Mouse (Mus musculus) intestine, embryonic 15.5 days (tissue): ENCODE results near the gene Srgap1. TPM values are rescaled to one million over a fixed set of nuclear protein-coding genes. Genes with fewer than 3 reads are reported as not detected.
A peak's percentile ranks its signal among the peaks of the same experiment; 100 is the strongest.

Experiments used
- ATAC-seq: fragments of 200-750 bp; cut with Nextera tagmentation; 2 replicates; pipeline ENCODE4 v1.8.0; 2017; ENCODE audit warnings: moderate TSS enrichment, moderate library complexity
- H3K27ac ChIP-seq: fragments of 300-500 bp; sonication (generic); 2 replicates; pipeline ENCODE4 v1.5.1; 2015; ENCODE audit warnings: mild to moderate bottlenecking, inconsistent platforms
- H3K27me3 ChIP-seq: fragments of 300-500 bp; sonication (generic); replicated peaks from 2 replicates; pipeline ENCODE4 v1.6.1; 2015; ENCODE audit warnings: inconsistent platforms
- H3K36me3 ChIP-seq: fragments of 300-500 bp; sonication (generic); 2 replicates; pipeline ENCODE4 v1.6.1; 2015; ENCODE audit warnings: inconsistent platforms
- H3K4me1 ChIP-seq: fragments of 300-500 bp; sonication (generic); replicated peaks from 2 replicates; pipeline ENCODE4 v1.6.1; 2015; ENCODE audit warnings: inconsistent platforms
- H3K4me2 ChIP-seq: fragments of 300-500 bp; sonication (generic); replicated peaks from 2 replicates; pipeline ENCODE4 v1.6.1; 2015; ENCODE audit warnings: mild to moderate bottlenecking, inconsistent platforms
- H3K4me3 ChIP-seq: fragments of 300-500 bp; sonication (generic); replicated peaks from 2 replicates; pipeline ENCODE4 v1.5.1; 2015; ENCODE audit warnings: inconsistent platforms
- H3K9ac ChIP-seq: fragments of 300-500 bp; sonication (generic); 2 replicates; pipeline ENCODE4 v1.6.1; 2015; ENCODE audit warnings: inconsistent platforms
- H3K9me3 ChIP-seq: fragments of 300-500 bp; sonication (generic); 2 replicates; pipeline ENCODE4 v1.6.1; 2016; ENCODE audit warnings: inconsistent platforms
- WGBS: fragments of 180-500 bp; shearing (Covaris S2); methylation state at CpG from one replicate; pipeline ENCODE4 v1.1.7; 2015; 5-methylcytosine and 5-hydroxymethylcytosine counted together
- polyA plus RNA-seq: library from polyadenylated mRNA; unstranded; fragments of >200 nt; fragmentation: Nextera tagmentation; extraction: Ambion mirVana; gene quantifications from 2 replicates; pipeline ENCODE4 v1.2.1, GENCODE M21; 2015

The Srgap1 gene
- polyA plus RNA-seq = 7.4 and 7.7 TPM in 2 replicates

DNA sequence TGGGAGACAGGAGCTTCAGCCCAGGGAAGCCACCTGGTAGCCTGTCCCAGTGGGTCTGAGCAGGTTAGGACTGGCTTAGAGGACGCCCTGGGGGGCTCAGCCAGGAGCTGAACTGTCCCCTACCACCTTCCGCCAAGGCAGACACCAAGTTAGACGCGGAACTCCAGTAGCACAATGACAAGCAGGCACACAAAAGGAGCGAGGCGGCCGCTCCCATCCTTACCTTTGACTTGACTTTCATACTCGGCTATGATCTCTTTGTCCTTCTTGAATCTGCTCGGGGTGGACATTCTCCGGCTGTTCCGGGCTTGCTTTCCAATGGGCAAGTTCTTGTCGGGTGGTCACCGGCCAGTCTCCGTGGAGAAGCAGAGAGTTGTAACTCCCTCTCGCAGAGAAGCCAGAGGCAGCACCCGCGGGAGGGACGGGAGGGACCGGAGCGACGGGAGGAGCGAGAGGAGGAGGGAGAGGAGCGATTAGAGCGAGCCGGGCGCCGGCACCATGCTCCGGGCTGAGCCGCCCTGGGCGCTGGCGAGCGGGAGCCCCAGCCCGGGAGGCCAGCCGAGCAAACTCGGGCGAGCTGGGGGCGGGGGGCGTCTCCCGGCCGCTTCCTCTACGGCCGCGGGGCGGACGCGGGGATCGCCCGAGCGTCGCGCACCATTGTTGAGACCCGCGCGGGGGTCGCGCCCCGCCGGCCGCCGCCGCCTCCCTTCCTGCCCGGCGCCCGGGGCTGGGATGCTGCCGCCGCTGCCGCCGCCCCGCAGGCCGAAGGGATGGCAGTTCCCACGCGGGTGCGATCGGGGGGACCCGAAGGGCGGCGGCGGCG is at the start of gene Srgap1:
Gene Srgap1 (minus strand): TSS at position 412 of the 823 bp plus-strand sequence.
- Histone ChIP-seq H3K9ac (peak within 1 kb of the TSS; percentile 78), H3K4me1 (0 out of 2 replicates have a peak, but pooled peaks cover 2% of the 10 kb centered on the region), H3K9me3 (no peaks in the 10 kb centered on the region), H3K36me3 (no peaks in the 10 kb centered on the region), H3K4me3 (peak within 1 kb of the TSS; percentile 82), H3K4me2 (peak within 1 kb of the TSS; percentile 92), H3K27ac (peak within 1 kb of the TSS; percentile 76), H3K27me3 (no peaks in the 10 kb centered on the region)
- peak; percentile 90 for ATAC-seq
- under 1% methylated on average over 55 of the region's 79 CpGs for WGBS

GRCm38 (mm10) chr10:122096462-122096979 is 49.4 kb upstream of the Srgap1 start:
- Histone ChIP-seq H3K36me3 (no peaks in the 10 kb centered on the region), H3K9ac (peak overlapping the region; percentile 80), H3K9me3 (no peaks in the 10 kb centered on the region), H3K4me1 (peaks cover 12% of the 10 kb centered on the region), H3K27me3 (no peaks in the 10 kb centered on the region), H3K4me3 (peak overlapping the region; percentile 76), H3K4me2 (peak overlapping the region; percentile 67), H3K27ac (peak overlapping the region; percentile 94)
- under 1% methylated on average over 46 of the region's 48 CpGs for WGBS
- ATAC-seq = peak; percentile 85

DNA sequence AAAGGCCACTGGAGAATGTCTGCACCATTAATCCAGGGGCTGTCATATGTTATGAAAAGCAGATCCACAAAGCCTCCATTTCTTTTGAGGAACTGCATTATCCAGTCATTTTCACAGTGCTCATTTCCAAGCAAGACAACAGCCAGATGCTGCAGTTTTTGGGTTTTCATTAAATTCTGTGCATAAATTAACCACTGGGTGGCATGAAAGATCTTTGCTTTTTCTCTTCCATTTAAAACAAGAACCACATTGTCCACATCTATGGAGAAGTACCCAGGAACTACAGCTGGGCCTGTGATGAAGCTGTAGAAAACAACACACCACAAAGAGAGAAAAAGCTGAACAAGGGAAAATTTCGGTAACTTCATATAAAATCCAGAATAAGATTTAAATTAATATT is 43.4 kb upstream of the Srgap1 start:
- H3K27me3 ChIP-seq = no peaks in the 10 kb centered on the region
- no peak overlapping the region for H3K27ac ChIP-seq
- no peak overlapping the region for H3K4me2 ChIP-seq
- WGBS = 95% methylated on average over 1 of the region's 1 CpGs
- no peak overlapping the region for H3K9ac ChIP-seq
- H3K4me3 ChIP-seq = no peak overlapping the region
- H3K4me1 ChIP-seq = peaks cover 4% of the 10 kb centered on the region
- H3K36me3 ChIP-seq = peaks cover 18% of the 10 kb centered on the region
- H3K9me3 ChIP-seq = 0 out of 2 replicates have a peak, but pooled peaks cover 5% of the 10 kb centered on the region
- no peak for ATAC-seq

DNA sequence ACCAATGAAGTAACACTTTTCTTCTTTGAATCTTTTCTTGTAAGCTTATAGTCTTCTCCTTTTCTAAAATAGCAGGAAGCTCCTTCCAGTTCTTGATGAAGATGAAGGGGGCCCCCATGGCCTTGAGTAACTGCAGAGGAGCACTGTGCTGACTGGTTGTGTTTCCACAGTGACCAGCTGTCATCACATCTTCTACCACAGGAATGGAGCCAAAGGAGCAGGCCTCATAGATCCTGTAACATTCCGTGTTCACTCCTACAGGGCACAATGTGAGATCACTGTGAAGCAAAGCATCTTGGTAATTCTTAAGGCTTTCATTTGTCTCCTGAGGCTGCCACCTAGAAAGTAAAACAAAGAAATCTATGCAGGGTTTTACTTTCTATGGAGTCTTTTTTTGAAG is 34.2 kb upstream of the Srgap1 start:
- H3K4me2 ChIP-seq = no peak overlapping the region
- no peaks in the 10 kb centered on the region for H3K9me3 ChIP-seq
- H3K4me1 ChIP-seq = no peaks in the 10 kb centered on the region
- H3K4me3 ChIP-seq = no peak overlapping the region
- H3K9ac ChIP-seq = no peak overlapping the region
- H3K27ac ChIP-seq = no peak overlapping the region
- 95% methylated on average over 1 of the region's 1 CpGs for WGBS
- no peaks in the 10 kb centered on the region for H3K27me3 ChIP-seq
- H3K36me3 ChIP-seq = 0 out of 2 replicates have a peak, but pooled peaks cover 2% of the 10 kb centered on the region
- no peak for ATAC-seq

- H3K4me2 ChIP-seq = no peak overlapping the region
- no peaks in the 10 kb centered on the region for H3K9me3 ChIP-seq
- no peak overlapping the region for H3K27ac ChIP-seq
- H3K36me3 ChIP-seq = no peaks in the 10 kb centered on the region
- no peak overlapping the region for H3K4me3 ChIP-seq
- no peaks in the 10 kb centered on the region for H3K27me3 ChIP-seq
- no peaks in the 10 kb centered on the region for H3K4me1 ChIP-seq
- no peak overlapping the region for H3K9ac ChIP-seq
- ATAC-seq = no peak
Observed at GRCm38 (mm10) chr10:122069153-122069552, 22.0 kb upstream of the Srgap1 start.

- no peak for ATAC-seq
- H3K4me2 ChIP-seq = no peak overlapping the region
- H3K9me3 ChIP-seq = no peaks in the 10 kb centered on the region
- H3K4me1 ChIP-seq = no peaks in the 10 kb centered on the region
- H3K9ac ChIP-seq = no peak overlapping the region
- H3K36me3 ChIP-seq = no peaks in the 10 kb centered on the region
- no peak overlapping the region for H3K4me3 ChIP-seq
- no peak overlapping the region for H3K27ac ChIP-seq
- no peaks in the 10 kb centered on the region for H3K27me3 ChIP-seq
- WGBS = 90% methylated on average over 6 of the region's 6 CpGs
Observed at GRCm38 (mm10) chr10:122055826-122056225, 8.7 kb upstream of the Srgap1 start.

GRCm38 (mm10) chr10:122054535-122054934 is 7.4 kb upstream of the Srgap1 start:
- Histone ChIP-seq H3K9me3 (no peaks in the 10 kb centered on the region), H3K9ac (no peak overlapping the region), H3K36me3 (no peaks in the 10 kb centered on the region), H3K27ac (no peak overlapping the region), H3K4me3 (no peak overlapping the region), H3K4me1 (no peaks in the 10 kb centered on the region), H3K4me2 (no peak overlapping the region), H3K27me3 (no peaks in the 10 kb centered on the region)
- 15% methylated on average over 8 of the region's 8 CpGs for WGBS
- ATAC-seq = peak; percentile 56

- Histone ChIP-seq H3K36me3 (no peaks in the 10 kb centered on the region), H3K27ac (no peak overlapping the region), H3K4me2 (no peak overlapping the region), H3K4me3 (no peak overlapping the region), H3K27me3 (no peaks in the 10 kb centered on the region), H3K4me1 (0 out of 2 replicates have a peak, but pooled peaks cover under 1% of the 10 kb centered on the region), H3K9ac (no peak overlapping the region), H3K9me3 (no peaks in the 10 kb centered on the region)
- no peak for ATAC-seq
- WGBS = 33% methylated on average over 6 of the region's 6 CpGs
Observed at GRCm38 (mm10) chr10:122051831-122052230, 4.7 kb upstream of the Srgap1 start.

DNA sequence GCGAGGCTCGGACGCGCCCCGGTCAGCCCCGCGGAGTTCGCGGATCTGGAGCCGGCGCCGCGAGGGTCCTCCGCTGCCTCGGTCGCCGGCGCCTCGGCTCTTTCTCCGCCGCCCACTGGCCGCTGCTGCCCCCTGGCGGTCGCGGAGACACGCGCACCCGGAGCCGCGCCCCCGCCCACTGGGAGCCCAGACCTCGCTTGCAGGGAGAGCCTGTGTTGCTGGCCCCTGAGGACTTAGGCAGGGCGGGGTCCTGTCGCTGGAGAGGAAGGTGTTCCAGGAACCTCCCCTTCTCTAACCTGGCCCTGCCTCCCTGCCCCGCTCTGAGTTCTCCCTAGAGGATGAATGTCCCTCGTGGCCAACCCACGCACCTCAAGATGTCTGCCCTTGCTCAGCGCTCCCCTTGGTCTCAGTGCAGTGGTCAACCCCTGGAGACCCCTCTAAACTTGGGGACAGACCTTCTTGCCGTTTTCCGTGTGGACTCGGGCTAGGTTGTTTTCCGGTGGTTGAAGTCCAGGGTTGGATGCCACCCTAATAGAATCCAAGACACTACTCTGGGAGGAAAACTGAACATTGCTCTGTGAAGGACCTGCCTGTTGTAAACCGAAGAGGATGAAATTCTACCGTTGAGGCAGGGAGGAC is 731 bp upstream of the Srgap1 start:
- Histone ChIP-seq H3K4me3 (peak overlapping the region; percentile 82), H3K27me3 (no peaks in the 10 kb centered on the region), H3K36me3 (no peaks in the 10 kb centered on the region), H3K9me3 (no peaks in the 10 kb centered on the region), H3K27ac (peak overlapping the region; percentile 76), H3K9ac (peak overlapping the region; percentile 78), H3K4me1 (0 out of 2 replicates have a peak, but pooled peaks cover 2% of the 10 kb centered on the region), H3K4me2 (peak overlapping the region; percentile 92)
- peak; percentile 87 for ATAC-seq
- 12% methylated on average over 43 of the region's 44 CpGs for WGBS

- peak overlapping the region; percentile 76 for H3K27ac ChIP-seq
- peak overlapping the region; percentile 92 for H3K4me2 ChIP-seq
- H3K9ac ChIP-seq = peak overlapping the region; percentile 78
- ATAC-seq = no peak
- WGBS = 1% methylated on average over 13 of the region's 13 CpGs
- H3K4me3 ChIP-seq = peak overlapping the region; percentile 82
- H3K27me3 ChIP-seq = no peaks in the 10 kb centered on the region
- no peaks in the 10 kb centered on the region for H3K36me3 ChIP-seq
- H3K9me3 ChIP-seq = no peaks in the 10 kb centered on the region
- H3K4me1 ChIP-seq = 0 out of 2 replicates have a peak, but pooled peaks cover 2% of the 10 kb centered on the region
Observed at GRCm38 (mm10) chr10:122046511-122046903, 608 bp downstream of the Srgap1 start.

GRCm38 (mm10) chr10:122045946-122046345 is 1.2 kb downstream of the Srgap1 start:
- H3K4me1 ChIP-seq = 0 out of 2 replicates have a peak, but pooled peaks cover 2% of the 10 kb centered on the region
- 27% methylated on average over 9 of the region's 9 CpGs for WGBS
- no peaks in the 10 kb centered on the region for H3K9me3 ChIP-seq
- H3K27ac ChIP-seq = no peak overlapping the region
- ATAC-seq = no peak
- H3K4me2 ChIP-seq = peak overlapping the region; percentile 92
- no peaks in the 10 kb centered on the region for H3K27me3 ChIP-seq
- H3K4me3 ChIP-seq = peak overlapping the region; percentile 82
- peak overlapping the region; percentile 15; the same call in 1 of the 2 replicates for H3K9ac ChIP-seq
- H3K36me3 ChIP-seq = no peaks in the 10 kb centered on the region

DNA sequence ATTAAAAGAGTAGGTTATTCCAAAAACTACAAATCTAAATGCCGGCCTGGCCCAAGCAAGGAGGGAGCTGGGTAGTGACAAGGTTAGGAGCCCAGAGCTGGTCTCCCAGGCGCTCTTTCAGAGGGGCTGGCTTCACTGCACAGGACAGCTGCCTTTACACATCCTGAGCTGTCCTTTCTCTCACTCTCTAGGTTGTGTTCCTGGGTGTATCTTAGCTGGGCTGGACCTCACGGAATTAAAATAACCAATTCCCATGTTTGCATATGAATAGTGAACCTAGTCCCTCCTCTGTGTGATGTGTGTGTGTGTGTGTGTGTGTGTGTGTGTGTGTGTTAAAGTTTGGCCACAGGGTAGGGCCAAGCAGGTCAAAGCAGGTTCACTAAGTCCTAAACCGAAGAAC is 2.2 kb downstream of the Srgap1 start:
- H3K27me3 ChIP-seq = no peaks in the 10 kb centered on the region
- no peak overlapping the region for H3K27ac ChIP-seq
- H3K9ac ChIP-seq = no peak overlapping the region
- no peak overlapping the region for H3K4me2 ChIP-seq
- no peaks in the 10 kb centered on the region for H3K36me3 ChIP-seq
- no peak for ATAC-seq
- no peak overlapping the region for H3K4me3 ChIP-seq
- H3K4me1 ChIP-seq = 0 out of 2 replicates have a peak, but pooled peaks cover 2% of the 10 kb centered on the region
- 80% methylated on average over 4 of the region's 4 CpGs for WGBS
- no peaks in the 10 kb centered on the region for H3K9me3 ChIP-seq
